Mouse (Mus musculus) splenic B cell, adult 2 months (primary cell): ENCODE results near the gene Apip.
A peak's percentile ranks its signal among the peaks of the same experiment; 100 is the strongest.

Experiments used
- DNase-seq: peaks from one replicate; pipeline ENCODE4 v3.0.0-alpha.2; 2011; ENCODE audit warnings: low read depth, low spot score
- H3K27me3 ChIP-seq: 2 replicates; pipeline ENCODE4 v1.6.1; 2012; ENCODE audit warnings: mild to moderate bottlenecking, low read length, moderate library complexity, mixed read lengths; ENCODE audit not compliant: control insufficient read depth, poor library complexity, insufficient read depth, severe bottlenecking
- H3K36me3 ChIP-seq: 2 replicates; pipeline ENCODE4 v1.6.1; 2012; ENCODE audit warnings: mild to moderate bottlenecking, low read length, moderate library complexity, mixed read lengths; ENCODE audit not compliant: control insufficient read depth, poor library complexity, insufficient read depth, severe bottlenecking

The Apip gene

DNA sequence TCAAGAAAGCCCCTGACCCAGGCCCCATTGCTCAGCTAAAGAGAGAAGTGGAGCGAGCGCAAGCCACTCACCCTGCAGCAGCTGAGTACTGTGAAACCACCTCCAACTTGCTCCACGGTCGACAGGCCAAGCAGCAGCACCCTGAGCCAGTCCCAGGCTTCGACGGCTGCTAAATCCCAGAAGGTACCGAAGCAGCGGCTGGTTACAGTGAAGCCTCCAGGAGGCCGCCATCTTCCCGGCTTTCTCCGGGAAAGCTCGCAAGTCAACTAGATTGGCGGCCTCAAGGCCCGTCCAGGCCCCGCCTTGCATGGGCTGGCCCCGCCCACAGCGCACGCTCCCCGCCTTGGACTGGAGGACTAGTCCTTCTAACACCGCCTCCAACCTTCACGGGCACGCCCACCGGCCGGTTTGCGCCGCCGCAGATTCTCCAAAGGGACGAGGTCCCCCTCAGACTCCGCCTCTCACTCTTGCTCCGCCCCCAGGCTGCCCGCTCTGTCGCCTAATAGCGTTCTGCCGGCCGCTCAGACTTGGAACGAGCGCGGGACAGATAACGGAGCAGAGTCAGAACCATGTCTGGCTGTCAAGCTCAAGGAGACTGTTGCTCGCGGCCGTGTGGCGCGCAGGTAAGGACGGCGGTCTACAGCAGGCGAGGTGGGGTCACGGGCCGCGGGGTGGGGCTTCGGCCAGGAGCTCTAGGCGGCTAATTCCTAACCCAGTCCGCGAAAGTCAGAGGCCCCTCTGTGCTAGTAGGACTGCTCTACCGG lies at the start of gene Apip, which contains the start of gene Pdhx:
Gene Apip (plus strand): TSS at position 457 of the 764 bp plus-strand sequence.
Gene Pdhx (minus strand): TSS at position 295 of the 764 bp plus-strand sequence.
- DNase-seq = peak; percentile 99

DNA sequence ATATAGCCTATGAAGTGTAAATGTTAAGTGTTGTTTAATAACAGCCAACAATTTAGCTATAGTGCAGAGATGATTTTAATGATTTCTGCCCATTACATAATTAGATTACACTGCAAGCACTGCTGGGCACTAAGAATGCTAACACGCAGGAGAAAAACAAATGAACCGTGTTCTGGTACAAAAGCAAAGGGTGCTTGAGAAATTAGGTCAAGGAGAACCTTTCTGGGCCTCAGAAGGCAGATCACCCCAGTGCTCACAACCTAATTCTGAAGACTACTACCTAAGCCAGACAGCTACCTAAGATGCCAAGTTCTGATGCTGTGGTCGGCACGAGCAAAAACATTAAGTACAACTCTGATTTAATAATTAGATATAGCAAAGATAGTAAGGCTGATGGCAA lies 35.6 kb upstream of the Apip start:
- 0 out of 2 replicates have a peak, but pooled peaks cover 2% of the 10 kb centered on the region for H3K36me3 ChIP-seq
- no peak for DNase-seq
- no peaks in the 10 kb centered on the region for H3K27me3 ChIP-seq

More for the DNA sequence above, at the start of gene Apip, which contains the start of gene Pdhx:
- Histone ChIP-seq H3K36me3 (no peaks in the 10 kb centered on the region), H3K27me3 (no peaks in the 10 kb centered on the region)

DNA sequence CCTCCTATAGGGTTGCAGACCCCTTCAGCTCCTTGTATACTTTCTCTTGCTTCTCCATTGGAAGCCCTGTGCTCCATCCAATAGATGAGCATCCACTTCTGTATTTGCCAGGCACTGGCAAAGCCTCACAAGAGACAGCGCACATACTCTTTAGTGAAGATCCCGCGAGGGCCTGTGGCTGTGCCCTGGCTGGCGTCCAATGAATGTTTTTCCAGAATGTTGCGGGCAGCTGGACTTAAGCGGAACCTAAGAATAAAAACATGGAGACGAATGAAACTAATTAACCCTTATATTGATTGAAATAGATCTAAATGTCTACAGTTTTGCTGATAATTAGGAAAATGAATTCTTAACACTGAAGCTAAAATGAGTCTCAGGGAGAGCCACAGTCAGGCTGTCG lies 32.6 kb upstream of the Apip start:
- Histone ChIP-seq H3K36me3 (no peaks in the 10 kb centered on the region), H3K27me3 (no peaks in the 10 kb centered on the region)
- no peak for DNase-seq

DNA sequence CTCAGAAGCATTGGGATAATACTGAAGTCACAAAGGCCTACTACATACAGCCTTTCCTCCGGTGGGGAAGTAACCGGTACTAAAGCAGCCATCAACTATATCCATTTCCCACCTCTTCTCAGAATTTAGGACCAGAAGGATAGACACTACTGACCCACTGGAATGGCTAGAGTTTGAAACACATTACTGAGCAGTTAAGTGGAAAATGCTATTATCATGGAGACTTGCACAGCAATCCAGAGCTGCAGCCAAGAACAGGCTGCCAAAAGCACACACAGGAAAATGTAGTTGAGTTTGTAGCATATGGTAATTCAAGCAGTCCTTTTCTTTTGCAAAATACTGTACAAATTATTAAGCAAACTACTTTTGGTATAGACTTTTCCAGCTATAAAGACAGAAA lies 28.2 kb upstream of the Apip start:
- H3K27me3 ChIP-seq = no peaks in the 10 kb centered on the region
- no peaks in the 10 kb centered on the region for H3K36me3 ChIP-seq
- DNase-seq = no peak

DNA sequence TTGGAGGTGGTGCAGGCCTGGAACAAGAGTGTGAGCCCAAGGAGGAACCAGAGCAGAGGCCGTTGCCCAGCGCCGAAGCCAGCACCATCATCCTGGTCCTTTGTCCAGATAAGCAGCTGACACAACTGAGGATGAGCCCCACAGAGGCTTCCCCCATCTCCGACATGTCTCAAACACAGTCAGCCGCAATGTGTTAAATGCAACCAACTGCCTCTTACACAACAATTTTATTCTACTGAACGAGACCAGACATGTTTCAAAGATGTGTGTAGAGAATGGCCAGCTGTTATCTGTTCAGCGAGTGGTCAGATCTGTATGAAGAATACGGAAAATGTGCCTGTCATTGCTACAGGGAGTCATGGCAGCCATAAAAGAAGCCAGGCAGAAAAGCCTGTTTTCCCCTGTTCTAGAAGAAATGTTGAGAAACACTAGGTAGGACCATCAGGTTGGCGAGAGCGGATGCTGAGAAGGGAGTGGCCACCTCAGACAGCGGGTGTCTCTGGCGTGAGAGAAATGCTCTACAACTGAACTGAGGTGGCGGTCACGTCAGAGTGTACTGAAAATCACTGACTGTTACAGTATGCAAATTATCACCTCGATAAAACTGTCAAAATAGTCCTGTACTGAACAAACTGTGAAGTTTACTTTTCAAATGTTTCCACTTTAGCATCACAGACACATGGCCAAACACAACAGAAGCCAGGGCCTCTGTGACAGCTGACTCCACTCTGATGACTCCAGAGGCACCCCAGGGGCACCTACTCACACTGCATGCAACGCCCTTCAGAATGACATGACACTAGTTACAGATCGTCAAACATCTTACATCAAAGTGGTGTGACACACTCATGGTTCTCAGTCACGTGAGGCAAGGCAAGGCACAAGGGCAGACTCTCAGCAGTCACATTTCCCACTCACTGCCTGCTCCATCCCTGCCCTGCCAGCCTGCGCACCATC lies 21.3 kb upstream of the Apip start:
- DNase-seq = peak; percentile 80
- H3K36me3 ChIP-seq = 0 out of 2 replicates have a peak, but pooled peaks cover 2% of the 10 kb centered on the region
- H3K27me3 ChIP-seq = no peaks in the 10 kb centered on the region

DNA sequence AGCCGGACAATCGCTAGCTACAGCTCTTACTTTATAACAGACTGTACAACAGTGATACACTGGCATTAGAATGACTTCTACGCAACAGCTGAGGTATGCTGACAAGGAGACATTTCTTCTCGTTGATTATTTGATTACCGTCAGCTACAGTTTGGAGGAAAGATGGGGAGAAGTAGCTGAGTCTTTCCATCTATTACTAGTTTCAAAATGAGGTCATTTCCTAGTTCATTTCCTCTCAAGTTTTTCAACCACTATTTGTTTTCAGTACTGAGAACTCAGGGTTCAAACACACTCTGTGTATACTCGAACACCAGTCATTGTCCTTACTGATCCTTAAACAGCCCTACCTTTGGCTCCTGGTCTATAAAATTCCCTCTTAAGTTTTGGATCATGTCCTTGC lies 17.7 kb upstream of the Apip start:
- peak; percentile 8 for DNase-seq
- no peaks in the 10 kb centered on the region for H3K27me3 ChIP-seq
- 0 out of 2 replicates have a peak, but pooled peaks cover 2% of the 10 kb centered on the region for H3K36me3 ChIP-seq

DNA sequence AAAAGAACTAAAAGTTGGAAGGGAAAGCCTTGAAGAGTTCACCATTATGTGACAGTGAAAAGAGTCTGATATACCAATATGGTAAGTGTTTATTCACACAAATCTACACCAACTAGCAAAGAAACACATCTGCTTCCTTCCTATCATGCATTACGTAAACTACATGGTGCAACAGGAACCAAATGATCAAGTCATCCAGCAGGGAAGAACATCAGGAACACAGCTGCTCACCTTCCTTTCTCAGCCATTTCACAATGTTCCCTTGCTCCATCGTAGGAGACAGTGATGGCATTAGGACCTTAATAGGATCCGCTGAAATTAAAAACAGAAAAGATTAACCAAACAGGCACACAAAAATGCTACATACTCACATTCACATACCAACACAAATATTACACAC lies 15.2 kb upstream of the Apip start:
- H3K27me3 ChIP-seq = no peaks in the 10 kb centered on the region
- 0 out of 2 replicates have a peak, but pooled peaks cover 2% of the 10 kb centered on the region for H3K36me3 ChIP-seq
- DNase-seq = no peak

DNA sequence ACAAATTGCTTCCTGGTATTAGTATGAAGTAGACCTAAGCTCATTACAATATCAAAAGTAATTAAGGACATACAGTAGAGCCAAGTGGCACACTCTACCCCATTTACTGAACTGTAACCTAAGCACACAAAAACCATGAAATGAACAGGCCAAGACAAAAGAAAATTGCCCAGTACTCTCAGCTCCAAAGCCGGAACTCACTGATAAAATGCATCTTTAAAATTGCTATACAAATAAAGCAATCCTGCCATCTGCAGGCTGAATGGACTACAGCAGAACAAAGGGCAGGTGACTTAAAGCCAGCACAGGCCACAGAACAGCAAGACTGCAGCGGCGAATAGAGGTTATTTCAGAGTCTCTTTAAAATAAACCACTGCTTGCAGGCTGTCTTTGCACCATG lies 10.6 kb upstream of the Apip start:
- H3K27me3 ChIP-seq = no peaks in the 10 kb centered on the region
- no peaks in the 10 kb centered on the region for H3K36me3 ChIP-seq
- peak; percentile 78 for DNase-seq

DNA sequence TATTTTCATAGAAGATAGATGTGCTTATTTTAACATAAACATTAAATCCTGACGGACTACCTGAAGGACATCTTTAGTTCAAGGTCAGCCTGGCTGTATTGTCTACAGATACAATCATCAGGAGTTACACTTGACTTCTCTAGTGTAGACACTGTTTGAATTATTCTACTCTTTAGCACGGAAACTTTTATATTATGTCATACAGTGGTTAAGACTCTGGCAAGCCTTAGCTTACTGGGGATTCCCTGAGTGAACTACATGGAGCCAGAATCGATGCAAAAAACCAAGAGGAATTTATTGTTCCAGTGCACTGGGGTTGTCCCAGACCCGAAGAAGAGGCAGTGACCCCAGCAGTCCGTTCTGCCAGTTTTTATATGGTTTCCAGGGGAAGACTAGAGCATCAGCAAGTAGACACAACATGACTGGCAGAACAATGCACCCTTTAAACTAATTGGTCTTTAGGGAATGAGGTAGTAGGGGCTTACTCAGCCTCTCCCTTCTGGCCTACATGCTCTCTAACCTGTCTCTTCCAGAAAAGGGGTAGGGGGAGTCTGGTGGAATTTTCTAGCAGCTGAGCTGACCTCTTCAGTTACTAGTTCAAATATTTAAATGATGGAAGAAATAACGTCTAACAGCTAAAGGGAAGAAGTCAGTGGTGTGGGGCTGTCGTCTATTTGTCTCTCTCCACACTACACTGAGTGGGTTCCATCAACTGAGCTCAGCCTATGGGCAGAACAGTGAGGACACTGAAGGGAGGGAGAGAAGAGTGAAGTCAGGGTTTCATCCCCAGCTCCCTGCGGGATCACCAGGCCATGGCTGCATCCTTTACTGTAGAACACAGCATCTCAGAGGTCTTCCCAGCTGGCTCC lies 6.6 kb upstream of the Apip start:
- Histone ChIP-seq H3K27me3 (no peaks in the 10 kb centered on the region), H3K36me3 (no peaks in the 10 kb centered on the region)
- DNase-seq = no peak

DNA sequence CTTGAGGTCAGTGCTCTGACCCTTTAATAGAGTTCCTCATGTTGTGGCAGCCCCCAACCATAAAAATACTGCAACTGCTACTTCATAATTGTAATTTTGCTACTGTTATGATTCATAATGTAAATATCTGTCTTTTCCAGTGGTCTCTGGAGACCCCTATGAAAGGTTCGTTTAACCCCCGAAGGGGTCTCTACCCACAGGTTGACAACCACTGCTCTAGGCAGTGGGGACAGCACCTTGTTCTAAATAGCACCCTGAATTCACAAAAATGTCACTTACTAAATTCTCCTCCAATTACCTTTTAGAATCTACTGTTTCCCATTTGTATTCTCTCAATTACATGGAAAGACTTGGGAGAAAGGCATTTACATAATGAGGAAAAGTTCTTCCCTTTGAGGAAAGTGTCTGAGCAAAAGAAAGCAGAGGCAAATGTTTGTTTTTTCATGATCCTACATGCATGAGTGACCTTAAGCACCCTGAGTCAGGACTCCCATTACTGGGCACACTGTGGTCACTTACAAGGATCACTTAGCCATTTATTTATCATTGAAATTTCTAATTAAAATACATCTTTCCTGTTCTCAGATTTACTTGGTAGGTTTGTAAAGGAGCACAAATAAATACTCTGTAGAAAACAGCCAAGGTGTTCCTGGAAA lies 5.8 kb upstream of the Apip start:
- Histone ChIP-seq H3K36me3 (no peaks in the 10 kb centered on the region), H3K27me3 (no peaks in the 10 kb centered on the region)
- no peak for DNase-seq

DNA sequence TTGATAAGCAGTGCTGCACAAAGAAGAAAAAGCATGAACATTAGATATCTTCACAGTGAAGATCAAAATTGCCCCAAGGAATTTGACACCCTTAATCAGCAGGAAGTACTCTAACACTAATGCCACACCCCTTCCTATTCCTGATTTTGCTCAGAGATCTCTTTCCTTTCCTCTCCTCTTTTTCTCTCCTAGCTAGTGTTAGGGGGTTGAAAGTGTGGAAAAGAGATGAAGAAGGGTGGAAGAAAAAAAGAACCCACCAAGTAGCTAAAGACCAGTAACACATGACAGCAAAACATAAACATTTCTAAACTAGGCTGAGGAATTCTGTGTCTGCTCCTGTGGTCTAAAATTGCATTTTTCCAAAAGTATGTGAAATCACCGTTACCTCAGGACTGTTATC lies 4.9 kb upstream of the Apip start:
- Histone ChIP-seq H3K27me3 (no peaks in the 10 kb centered on the region), H3K36me3 (no peaks in the 10 kb centered on the region)
- no peak for DNase-seq

DNA sequence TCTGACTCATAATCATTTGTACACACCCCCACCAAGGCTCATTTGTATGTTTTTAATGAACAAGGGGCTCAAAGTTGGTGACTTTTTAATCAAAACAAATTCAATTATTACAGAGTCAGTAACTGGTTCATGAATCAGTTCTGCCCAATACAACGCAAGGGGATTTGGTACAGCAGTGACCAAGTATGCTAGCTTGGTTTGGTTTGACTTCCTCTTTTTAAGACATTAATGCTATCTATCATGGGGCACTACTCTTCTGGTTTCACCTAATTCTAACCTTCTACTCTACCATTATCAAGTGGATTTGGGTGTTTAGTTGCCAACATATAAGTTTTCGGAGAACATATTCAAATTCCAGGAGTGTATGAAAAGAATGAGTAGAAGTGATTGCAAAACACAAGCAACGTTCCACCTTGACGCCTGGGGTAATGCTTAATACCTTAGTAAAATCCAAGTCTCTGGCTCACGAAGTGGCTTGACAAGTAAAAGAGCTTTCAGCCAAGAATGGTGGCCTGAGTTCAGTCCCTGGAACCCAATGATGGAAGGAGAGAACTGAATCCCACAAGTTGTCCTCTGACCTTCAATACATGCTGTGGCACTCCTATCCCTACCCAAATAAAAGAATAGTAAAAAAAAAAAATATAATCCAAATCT lies 3.6 kb upstream of the Apip start:
- DNase-seq = peak; percentile 38
- no peaks in the 10 kb centered on the region for H3K27me3 ChIP-seq
- no peaks in the 10 kb centered on the region for H3K36me3 ChIP-seq

DNA sequence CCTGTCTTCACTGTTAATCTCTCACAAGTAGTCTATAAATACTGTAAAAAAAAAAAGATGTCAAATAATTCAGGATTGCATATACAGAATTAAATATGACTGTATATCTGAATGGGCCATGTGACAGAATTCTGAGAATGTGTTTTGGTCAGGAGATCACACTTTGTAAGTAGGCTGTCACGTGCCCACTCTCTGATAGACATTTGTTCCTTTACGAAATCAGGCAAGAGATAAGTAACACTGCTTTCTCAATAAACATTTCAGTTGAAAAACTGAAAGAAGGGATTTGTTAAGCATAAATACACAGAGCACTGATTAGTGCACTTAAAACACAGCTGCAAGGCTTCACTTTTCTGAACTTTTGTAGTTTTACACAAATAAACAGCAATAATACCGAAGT lies 2.9 kb upstream of the Apip start:
- Histone ChIP-seq H3K36me3 (no peaks in the 10 kb centered on the region), H3K27me3 (no peaks in the 10 kb centered on the region)
- DNase-seq = no peak
